Mouse (Mus musculus): ENCODE measurements around the gene Etnk1.

- TF ChIP-seq CTCF (IDR thresholded peaks at IDR 0.05; ENCODE audit: extremely low read depth, insufficient read depth, low read length) (no peak), POLR2A (IDR thresholded peaks at IDR 0.05; ENCODE audit: extremely low read depth, insufficient read depth, low read length) (no peak)
Measured at GRCm38 (mm10) chr6:143197053-143197452, 30.0 kb downstream of the Etnk1 start.
